ENCODE assay signal across 15 mouse cellular contexts in the genomic region with DNA sequence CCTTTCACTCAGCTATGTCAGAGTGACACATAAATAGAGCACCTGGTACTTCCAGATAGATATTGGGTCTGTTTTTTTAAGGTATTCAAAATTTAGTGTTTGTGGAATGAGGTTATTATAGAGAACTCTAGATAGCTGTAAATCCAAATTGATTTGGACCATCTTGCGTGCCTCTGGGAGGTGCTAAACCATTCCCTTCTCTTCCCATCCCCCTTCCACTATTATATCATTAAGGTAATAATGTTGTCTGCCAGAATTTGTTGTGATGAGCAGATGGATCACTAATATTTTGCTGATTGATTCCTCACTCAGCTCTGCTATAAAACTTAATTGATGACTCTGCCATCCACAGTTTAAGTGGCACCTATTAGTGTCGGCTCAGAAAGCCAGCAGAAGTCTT.
"Had no signal": no experiment of that assay in that cellular context is flagged by ENCODE, and none has a peak within 500 bp of the region (broad histone marks: within the 10 kb centered on the region; RNA-seq: fewer than 3 reads in every experiment).

No protein-coding gene starts in this region.

- DNase-seq: retina, postnatal 1 day; right cerebral cortex, adult 18-20 months; right cerebral cortex, postnatal 14 days; right cerebral cortex, postnatal 25 days; right cerebral cortex, postnatal 4 days; spleen, adult 18-20 months; thymus, adult 18-20 months; thymus, adult 2 months; thymus, postnatal 14 days; thymus, postnatal 25 days; thymus, postnatal 36 days; thymus, postnatal 4 days had no signal

- H3K4me1 ChIP-seq: neural tube, embryonic 12.5 days; stomach, embryonic 15.5 days had no signal

- H3K4me2 ChIP-seq: neural tube, embryonic 12.5 days; stomach, embryonic 15.5 days had no signal

- H3K9ac ChIP-seq: neural tube, embryonic 12.5 days; stomach, embryonic 15.5 days had no signal

- H3K27me3 ChIP-seq: neural tube, embryonic 12.5 days; stomach, embryonic 15.5 days had no signal

- H3K4me3 ChIP-seq: neural tube, embryonic 12.5 days; stomach, embryonic 15.5 days had no signal

- H3K9me3 ChIP-seq: neural tube, embryonic 12.5 days; stomach, embryonic 15.5 days had no signal

- H3K36me3 ChIP-seq: neural tube, embryonic 12.5 days; stomach, embryonic 15.5 days had no signal

- H3K27ac ChIP-seq: neural tube, embryonic 12.5 days; stomach, embryonic 15.5 days; stomach, postnatal 0 days had no signal
